34 mouse cellular contexts compared by ENCODE assay signal in the genomic region with DNA sequence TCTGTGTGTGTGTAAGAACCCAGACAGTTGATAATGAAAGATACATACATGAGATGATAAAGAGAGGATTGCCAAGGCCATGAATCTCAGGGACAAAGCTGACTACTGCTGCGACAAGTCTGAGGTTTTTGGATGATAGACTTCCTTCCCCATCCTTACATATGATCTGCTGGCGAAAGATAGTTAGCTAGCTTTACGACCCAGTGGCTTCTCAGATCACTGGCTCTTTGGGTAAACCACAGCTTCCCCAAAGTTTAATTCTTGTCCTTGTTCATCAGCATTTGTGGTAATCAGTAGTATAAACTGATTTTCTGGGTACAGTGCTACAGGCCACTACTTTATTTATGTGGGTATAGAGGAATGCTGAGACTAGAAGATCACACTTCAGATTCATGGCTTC. TPM values are rescaled to one million over a fixed set of nuclear protein-coding genes. Genes with fewer than 3 reads are reported as not detected.
"Had no signal": no experiment of that assay in that cellular context is flagged by ENCODE, and none has a peak within 500 bp of the region (broad histone marks: within the 10 kb centered on the region; RNA-seq: fewer than 3 reads in every experiment).

No protein-coding gene starts in this region.

- H3K27ac ChIP-seq: gastrocnemius, adult 2 months; heart, adult 2 months; heart, embryonic 13.5 days; heart, embryonic 15.5 days; hindbrain, embryonic 10.5 days; hindbrain, embryonic 12.5 days; hindbrain, embryonic 14.5 days; intestine, embryonic 15.5 days; layer of hippocampus, adult 2 months; left cerebral cortex, adult 2 months; limb, embryonic 10.5 days; limb, embryonic 12.5 days; liver, embryonic 13.5 days; liver, embryonic 15.5 days had no signal

- H3K4me3 ChIP-seq: gastrocnemius, adult 2 months; heart, adult 2 months; heart, embryonic 13.5 days; heart, embryonic 15.5 days; hindbrain, embryonic 10.5 days; hindbrain, embryonic 12.5 days; intestine, embryonic 15.5 days; layer of hippocampus, adult 2 months; left cerebral cortex, adult 2 months; limb, embryonic 10.5 days; limb, embryonic 12.5 days; liver, embryonic 13.5 days; liver, embryonic 15.5 days had no signal

- H3K4me1 ChIP-seq: heart, embryonic 13.5 days; heart, embryonic 15.5 days; hindbrain, embryonic 10.5 days; hindbrain, embryonic 12.5 days; intestine, embryonic 15.5 days; liver, embryonic 13.5 days; liver, embryonic 15.5 days had no signal

- H3K36me3 ChIP-seq: heart, embryonic 13.5 days; heart, embryonic 15.5 days; hindbrain, embryonic 10.5 days; hindbrain, embryonic 12.5 days; intestine, embryonic 15.5 days; limb, embryonic 10.5 days; limb, embryonic 12.5 days; liver, embryonic 13.5 days; liver, embryonic 15.5 days had no signal

- H3K4me2 ChIP-seq: heart, embryonic 11.5 days; heart, embryonic 13.5 days; heart, embryonic 15.5 days; hindbrain, embryonic 12.5 days; hindbrain, embryonic 14.5 days; intestine, embryonic 15.5 days; limb, embryonic 12.5 days; liver, embryonic 11.5 days; liver, embryonic 13.5 days; liver, embryonic 15.5 days had no signal

- H3K27me3 ChIP-seq: heart, embryonic 13.5 days; heart, embryonic 15.5 days; hindbrain, embryonic 12.5 days; intestine, embryonic 15.5 days; limb, embryonic 12.5 days; liver, embryonic 13.5 days; liver, embryonic 15.5 days had no signal

- DNase-seq: gastrocnemius, adult 2 months; gastrocnemius, postnatal 10 days; gastrocnemius, postnatal 25 days; heart, adult 11 months; heart, adult 2 months; heart, postnatal 14 days; heart, postnatal 36 days; kidney, adult 18-20 months; kidney, adult 8-10 months; kidney, postnatal 10 days; kidney, postnatal 25 days; kidney, postnatal 4 days; layer of hippocampus, adult 9-11 months; layer of hippocampus, postnatal 36 days; liver; liver, embryonic 13.5 days had no signal

- H3K9me3 ChIP-seq: heart, embryonic 13.5 days; heart, embryonic 15.5 days; hindbrain, embryonic 10.5 days; hindbrain, embryonic 12.5 days; intestine, embryonic 15.5 days; limb, embryonic 10.5 days; limb, embryonic 12.5 days; liver, embryonic 13.5 days; liver, embryonic 15.5 days had no signal

- H3K9ac ChIP-seq: heart, embryonic 13.5 days; heart, embryonic 15.5 days; hindbrain, embryonic 12.5 days; hindbrain, embryonic 14.5 days; intestine, embryonic 15.5 days; limb, embryonic 12.5 days; liver, embryonic 13.5 days; liver, embryonic 15.5 days had no signal

- ATAC-seq: hindbrain, embryonic 16.5 days; inflammation-experienced regulatory T-cells, adult 6 months; intestine, embryonic 15.5 days; intestine, postnatal 0 days had no signal

RNA-seq across cellular contexts. Expression of gene Minar1, which starts 14.5 kb away (rescaled TPM):
- total RNA-seq: gastrocnemius, postnatal 25 days; heart, adult 2 months had no signal
- polyA plus RNA-seq: heart, adult 2 months; heart, postnatal 0 days; inflammation-experienced regulatory T-cells, adult 6 months; kidney, embryonic 16.5 days; liver, embryonic 13.5 days had no signal
